Mouse (Mus musculus) cortical plate, adult 2 months (tissue): ENCODE data around the gene Adam23.

Experiments used
- CTCF ChIP-seq: fragments of 200-500 bp; IDR thresholded peaks from 2 replicates; pipeline ENCODE4 v1.5.1; 2011; ENCODE audit warnings: mild to moderate bottlenecking, control low read depth, low read length; ENCODE audit not compliant: insufficient read depth; ENCODE audit errors: extremely low read depth
- POLR2A ChIP-seq: fragments of 200-500 bp; IDR thresholded peaks from 2 replicates; pipeline ENCODE4 v1.6.1; 2011; ENCODE audit warnings: mild to moderate bottlenecking, low read length, control low read depth; ENCODE audit not compliant: insufficient read depth; ENCODE audit errors: extremely low read depth

DNA sequence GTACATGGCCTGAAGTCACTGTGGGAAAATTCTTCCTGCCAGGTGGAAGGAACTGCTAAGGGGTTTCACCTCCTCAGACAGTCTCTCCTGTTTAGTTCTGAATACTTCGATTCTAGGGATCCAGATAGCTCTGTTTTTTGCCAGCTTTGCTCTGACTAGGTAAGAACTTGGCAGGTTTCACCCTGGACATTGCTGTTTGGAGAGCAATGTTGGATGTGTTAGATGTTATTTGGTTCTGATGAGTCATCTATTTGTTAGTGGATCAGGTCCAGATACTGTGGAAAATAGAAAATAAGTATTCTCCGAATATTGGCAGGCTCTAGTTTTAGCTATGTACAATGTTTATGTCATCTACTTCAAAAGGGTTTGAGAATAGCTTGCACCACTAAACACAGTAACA lies 41.0 kb downstream of the Adam23 start:
- no peak for TF ChIP-seq CTCF
- TF ChIP-seq POLR2A, result no peak
